Mouse (Mus musculus) ovary, adult 18-20 months (tissue): ENCODE results near the gene Trip6.

ENCODE experiments used
- DNase-seq: peaks from one replicate; pipeline ENCODE4 v3.0.0; 2022; ENCODE audit warnings: low spot score, mixed read lengths

The Trip6 gene

GRCm38 (mm10) chr5:137268131-137268910 lies 45.9 kb downstream of the Trip6 start:
- DNase-seq: no peak

DNA sequence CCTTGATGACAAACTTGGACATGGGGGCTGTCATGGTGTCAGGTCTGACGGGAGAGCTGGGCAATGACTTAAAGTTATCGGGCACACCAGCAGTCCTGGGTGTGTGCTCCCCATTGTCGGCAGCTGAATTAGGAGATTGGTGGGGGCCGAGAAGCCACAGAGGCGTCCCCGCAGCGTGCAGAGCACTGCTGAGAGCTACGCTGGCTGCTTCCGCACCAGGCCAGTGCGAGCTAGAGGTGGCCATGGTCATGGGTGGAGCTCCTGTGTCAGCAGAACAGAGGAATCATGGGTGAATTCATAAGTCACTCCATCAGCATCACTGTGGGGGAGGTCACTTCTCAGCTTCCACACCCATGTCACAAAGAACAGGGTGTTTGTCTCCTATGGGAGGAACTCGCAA lies 49.4 kb downstream of the Trip6 start:
- no peak for DNase-seq

DNA sequence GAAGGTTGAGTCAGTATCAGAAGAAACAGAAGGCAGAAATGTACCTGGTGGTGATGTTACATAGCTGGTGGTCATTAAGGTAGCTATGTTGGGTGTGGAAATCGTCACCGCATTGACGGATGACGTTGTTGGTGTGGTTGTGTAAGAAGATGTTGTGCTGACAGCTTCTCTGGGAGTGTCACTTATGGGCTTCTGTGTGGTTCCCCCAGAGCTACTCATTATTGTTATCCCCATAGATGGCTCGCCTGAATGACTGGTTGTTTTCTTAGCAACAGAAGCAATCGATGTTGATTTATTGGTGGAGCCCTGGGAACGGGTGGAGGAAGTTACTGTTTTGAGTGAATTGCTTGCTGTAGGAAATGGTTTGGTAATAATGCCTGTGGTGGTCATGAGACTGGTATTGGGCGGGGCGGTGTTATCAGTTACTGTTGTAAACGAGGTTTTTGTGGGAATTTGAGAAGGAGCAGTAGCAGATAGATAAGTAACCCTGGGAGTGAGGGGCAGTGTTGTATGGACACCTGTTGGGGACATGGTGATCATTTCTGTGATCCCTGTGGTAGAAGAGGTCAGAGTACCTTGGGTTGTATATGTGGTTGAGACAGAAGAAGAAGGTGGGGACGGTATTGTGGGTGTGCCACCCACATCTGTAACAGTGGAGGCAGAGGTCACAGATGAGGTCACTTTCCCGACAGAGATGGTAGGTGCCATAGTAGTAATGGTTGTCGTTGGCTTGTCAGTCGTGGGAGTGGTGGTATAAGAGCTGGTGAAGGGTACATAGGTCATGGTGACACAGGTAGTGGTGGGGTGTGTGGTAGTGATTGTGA lies 50.1 kb downstream of the Trip6 start:
- no peak for DNase-seq
